Mouse (Mus musculus): ENCODE data around the gene Ccdc182. TPM values are rescaled to one million over a fixed set of nuclear protein-coding genes. Genes with fewer than 3 reads are reported as not detected.

The Ccdc182 gene
- total and polyA plus RNA-seq, 3 experiments: not detected

DNA sequence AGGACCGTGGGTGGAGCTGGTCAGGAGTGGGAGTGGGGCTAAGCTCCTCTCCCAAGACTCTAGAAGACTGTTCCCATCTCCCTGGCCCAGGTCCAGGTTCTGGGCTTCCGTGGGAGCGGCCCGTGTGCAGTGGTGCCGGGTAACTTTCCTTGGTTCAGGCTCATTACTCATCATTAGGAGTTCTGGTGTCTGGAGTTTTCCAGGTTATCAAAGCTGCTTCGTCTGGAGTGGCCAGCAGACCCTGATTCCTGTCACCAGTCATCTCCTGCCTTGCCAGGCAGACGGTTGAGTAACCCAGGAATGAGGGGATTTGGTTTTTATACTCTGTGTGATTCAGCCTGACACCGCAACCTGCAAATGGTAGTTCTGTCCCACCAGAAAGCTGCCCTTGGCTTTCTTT, 7.8 kb upstream of the Ccdc182 start:
- DNase-seq: no peak
- Histone ChIP-seq H3K9ac (ENCODE audit: low read depth, low read length) (no peak overlapping the region), H3K4me3 (no peak overlapping the region), H3K27ac (no peak overlapping the region), H3K79me2 (replicated peaks; ENCODE audit: control insufficient read depth, insufficient read depth, low read length) (no peaks in the 10 kb centered on the region), H3K27me3 (ENCODE audit: control insufficient read depth, insufficient read depth, low read length) (no peaks in the 10 kb centered on the region), H3K4me1 (ENCODE audit: control insufficient read depth, insufficient read depth, low read length) (no peaks in the 10 kb centered on the region), H3K36me3 (ENCODE audit: control insufficient read depth, insufficient read depth, low read length) (no peaks in the 10 kb centered on the region)
- intact Hi-C loops (cut with DNase I): no loop called here
- TF ChIP-seq EP300 (IDR thresholded peaks at IDR 0.05; ENCODE audit: insufficient read depth, low read depth, low read length) (no peak), POLR2A (IDR thresholded peaks at IDR 0.05; ENCODE audit: insufficient read depth, low read depth, low read length) (no peak), CTCF (IDR thresholded peaks at IDR 0.05) (no peak)
- WGBS: 51% methylated on average over 8 of the region's 8 CpGs

DNA sequence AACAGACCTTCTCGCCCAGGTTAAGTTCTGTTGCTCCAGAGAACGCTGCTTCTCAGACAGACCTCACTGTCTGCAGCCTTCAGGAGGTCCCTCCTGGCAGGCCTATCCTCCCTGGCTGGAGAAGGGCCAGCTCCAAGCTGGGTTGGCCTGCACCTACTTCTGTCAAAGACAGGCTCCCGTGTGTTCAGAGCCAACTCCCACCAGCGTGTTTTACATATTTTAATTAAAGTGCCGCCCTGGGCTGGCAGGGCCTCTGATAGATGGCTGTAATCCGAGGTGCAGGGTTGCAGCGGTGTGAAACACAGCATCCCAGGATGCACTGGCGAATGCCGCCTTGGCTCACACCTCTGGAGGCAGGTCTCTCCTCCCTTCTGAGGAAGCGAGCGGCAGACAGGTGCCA, 5.5 kb upstream of the Ccdc182 start:
- no peak for DNase-seq
- H3K4me3 ChIP-seq: no peak overlapping the region
- H3K79me2 ChIP-seq (replicated peaks; ENCODE audit: control insufficient read depth, insufficient read depth, low read length): no peaks in the 10 kb centered on the region
- intact Hi-C loops (cut with DNase I): no loop called here
- H3K36me3 ChIP-seq (ENCODE audit: control insufficient read depth, insufficient read depth, low read length): no peaks in the 10 kb centered on the region
- no peaks in the 10 kb centered on the region; the same call in 1 of the 2 replicates for H3K4me1 ChIP-seq (ENCODE audit: control insufficient read depth, insufficient read depth, low read length)
- 55% methylated on average over 11 of the region's 11 CpGs for WGBS
- no peaks in the 10 kb centered on the region for H3K27me3 ChIP-seq (ENCODE audit: control insufficient read depth, insufficient read depth, low read length)
- no peak for TF ChIP-seq EP300 (IDR thresholded peaks at IDR 0.05; ENCODE audit: insufficient read depth, low read depth, low read length)
- no peak for TF ChIP-seq CTCF (IDR thresholded peaks at IDR 0.05)
- TF ChIP-seq POLR2A (IDR thresholded peaks at IDR 0.05; ENCODE audit: insufficient read depth, low read depth, low read length): no peak
- no peak overlapping the region for H3K9ac ChIP-seq (ENCODE audit: low read depth, low read length)
- H3K27ac ChIP-seq: no peak overlapping the region

DNA sequence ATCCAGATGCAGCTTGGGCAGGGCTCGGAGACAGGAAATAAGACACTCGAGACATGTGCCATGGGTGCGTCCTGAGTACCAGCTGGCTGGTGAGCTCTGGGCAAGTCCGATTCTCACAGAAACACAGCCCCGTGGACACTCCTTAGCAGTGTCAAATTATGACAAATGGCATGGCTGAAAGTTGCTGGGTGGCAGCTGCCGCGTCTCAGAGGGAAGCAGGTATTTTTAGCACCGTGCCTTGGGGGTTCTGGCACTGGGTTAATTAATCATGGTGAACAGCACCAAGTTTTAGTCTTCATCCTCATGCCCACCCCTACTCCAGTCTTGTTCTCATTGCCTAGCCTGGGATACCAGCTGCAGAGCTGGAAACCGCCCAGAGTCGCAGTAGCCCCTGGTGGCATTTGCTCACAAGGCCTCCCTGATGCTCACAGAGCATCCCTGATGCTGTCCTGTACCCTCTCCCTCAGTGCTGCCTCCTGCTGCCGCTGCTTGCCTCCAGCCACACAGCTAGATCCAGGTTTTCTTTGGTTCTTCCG, 5.0 kb upstream of the Ccdc182 start:
- Histone ChIP-seq H3K9ac (ENCODE audit: low read depth, low read length) (no peak overlapping the region), H3K27me3 (ENCODE audit: control insufficient read depth, insufficient read depth, low read length) (no peaks in the 10 kb centered on the region), H3K79me2 (replicated peaks; ENCODE audit: control insufficient read depth, insufficient read depth, low read length) (no peaks in the 10 kb centered on the region), H3K27ac (no peak overlapping the region), H3K4me3 (no peak overlapping the region), H3K36me3 (ENCODE audit: control insufficient read depth, insufficient read depth, low read length) (no peaks in the 10 kb centered on the region), H3K4me1 (ENCODE audit: control insufficient read depth, insufficient read depth, low read length) (no peaks in the 10 kb centered on the region; the same call in 1 of the 2 replicates)
- 57% methylated on average over 12 of the region's 12 CpGs for WGBS
- no peak for DNase-seq
- TF ChIP-seq EP300 (IDR thresholded peaks at IDR 0.05; ENCODE audit: insufficient read depth, low read depth, low read length) (no peak), CTCF (IDR thresholded peaks at IDR 0.05) (0 out of 2 replicates have a peak, but pooled peaks have one; percentile 7), POLR2A (IDR thresholded peaks at IDR 0.05; ENCODE audit: insufficient read depth, low read depth, low read length) (no peak)
- intact Hi-C loops (cut with DNase I): no loop called here

DNA sequence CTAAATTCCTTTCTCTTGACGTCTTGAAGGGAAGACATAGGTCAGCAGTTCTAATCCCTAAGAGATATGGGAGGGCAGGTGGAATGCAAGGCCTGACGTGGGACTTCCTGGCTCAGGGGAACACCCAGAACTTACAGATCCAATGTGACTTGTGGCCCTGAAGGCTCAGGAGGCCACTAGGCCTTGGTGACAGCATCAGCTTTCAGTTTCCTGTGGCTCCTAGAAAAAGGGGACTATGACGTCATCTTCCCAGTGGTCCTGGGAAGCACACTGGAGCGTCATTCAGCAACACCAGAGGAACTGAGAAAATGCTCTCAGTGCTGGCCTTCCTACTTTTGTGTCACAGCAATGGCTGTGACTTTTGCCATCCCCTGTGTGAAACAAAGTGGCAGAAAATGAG, 2.6 kb upstream of the Ccdc182 start:
- Histone ChIP-seq H3K9ac (ENCODE audit: low read depth, low read length) (no peak overlapping the region), H3K27ac (no peak overlapping the region), H3K4me3 (no peak overlapping the region), H3K4me1 (ENCODE audit: control insufficient read depth, insufficient read depth, low read length) (no peaks in the 10 kb centered on the region; the same call in 1 of the 2 replicates), H3K36me3 (ENCODE audit: control insufficient read depth, insufficient read depth, low read length) (no peaks in the 10 kb centered on the region), H3K27me3 (ENCODE audit: control insufficient read depth, insufficient read depth, low read length) (0 out of 2 replicates have a peak, but pooled peaks cover 1% of the 10 kb centered on the region), H3K79me2 (replicated peaks; ENCODE audit: control insufficient read depth, insufficient read depth, low read length) (no peaks in the 10 kb centered on the region)
- intact Hi-C loops (cut with DNase I): loop anchor here (5.0 kb wide), 3 partner anchors 261 to 531 kb away; no protein-coding TSS in a partner anchor
- no peak for DNase-seq
- no peak for TF ChIP-seq EP300 (IDR thresholded peaks at IDR 0.05; ENCODE audit: insufficient read depth, low read depth, low read length)
- no peak for TF ChIP-seq POLR2A (IDR thresholded peaks at IDR 0.05; ENCODE audit: insufficient read depth, low read depth, low read length)
- no peak for TF ChIP-seq CTCF (IDR thresholded peaks at IDR 0.05)
- WGBS: 46% methylated on average over 4 of the region's 4 CpGs

DNA sequence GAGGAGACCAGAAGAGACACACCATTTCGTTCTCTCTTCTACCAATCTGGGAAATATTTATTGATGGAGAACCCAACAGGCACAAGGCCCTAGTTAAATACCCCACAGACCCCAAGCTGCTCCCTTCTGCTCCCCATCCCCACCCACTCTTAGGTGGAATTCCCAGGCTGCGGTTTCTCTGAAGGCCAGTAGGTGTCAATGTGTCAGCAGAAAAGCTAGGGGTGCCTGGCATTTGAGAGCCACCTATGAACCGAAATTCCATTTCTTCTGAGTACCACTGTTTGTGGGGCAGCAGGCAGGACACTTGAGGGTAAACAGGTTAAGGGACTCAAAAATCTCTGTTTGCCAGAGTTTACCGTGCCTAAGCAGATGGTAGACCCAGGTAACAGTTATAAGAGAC, 2.2 kb upstream of the Ccdc182 start:
- Histone ChIP-seq H3K4me1 (ENCODE audit: control insufficient read depth, insufficient read depth, low read length) (no peaks in the 10 kb centered on the region; the same call in 1 of the 2 replicates), H3K79me2 (replicated peaks; ENCODE audit: control insufficient read depth, insufficient read depth, low read length) (no peaks in the 10 kb centered on the region)
- peak in 1 of 2 experiments; percentile 15 for DNase-seq

DNA sequence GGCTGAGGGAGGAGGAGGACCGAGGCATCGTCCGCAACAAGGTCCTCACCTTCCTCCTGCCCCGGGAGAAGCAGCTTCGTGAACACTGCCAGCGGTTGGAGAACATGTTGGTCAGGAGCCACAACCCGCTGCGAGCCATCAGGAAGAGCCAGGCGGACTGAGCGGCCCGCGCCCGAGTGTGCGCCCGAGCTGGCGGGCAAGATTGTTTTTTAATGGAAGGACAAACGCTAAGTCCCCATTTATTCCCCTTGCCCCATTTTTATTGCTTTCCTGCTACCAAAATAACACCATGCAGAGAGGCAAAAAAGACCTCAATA, 494 bp downstream of the Ccdc182 start:
- no peak for DNase-seq
- TF ChIP-seq POLR2A (IDR thresholded peaks at IDR 0.05; ENCODE audit: insufficient read depth, low read depth, low read length) (no peak), EP300 (IDR thresholded peaks at IDR 0.05; ENCODE audit: insufficient read depth, low read depth, low read length) (no peak), CTCF (IDR thresholded peaks at IDR 0.05) (no peak)
- no peaks in the 10 kb centered on the region for H3K36me3 ChIP-seq (ENCODE audit: control insufficient read depth, insufficient read depth, low read length)
- no peak overlapping the region for H3K27ac ChIP-seq
- H3K4me3 ChIP-seq: no peak overlapping the region
- H3K27me3 ChIP-seq (ENCODE audit: control insufficient read depth, insufficient read depth, low read length): 0 out of 2 replicates have a peak, but pooled peaks cover 1% of the 10 kb centered on the region
- no peak overlapping the region for H3K9ac ChIP-seq (ENCODE audit: low read depth, low read length)
- WGBS: 56% methylated on average over 17 of the region's 17 CpGs
- no peaks in the 10 kb centered on the region; the same call in 1 of the 2 replicates for H3K4me1 ChIP-seq (ENCODE audit: control insufficient read depth, insufficient read depth, low read length)
- intact Hi-C loops (cut with DNase I): loop anchor here (5.0 kb wide), 3 partner anchors 258 to 528 kb away; no protein-coding TSS in a partner anchor
- no peaks in the 10 kb centered on the region for H3K79me2 ChIP-seq (replicated peaks; ENCODE audit: control insufficient read depth, insufficient read depth, low read length)

More for the DNA sequence above, 2.2 kb upstream of the Ccdc182 start:
- WGBS: 42% methylated on average over 4 of the region's 4 CpGs
- Histone ChIP-seq H3K27me3 (ENCODE audit: control insufficient read depth, insufficient read depth, low read length) (0 out of 2 replicates have a peak, but pooled peaks cover 1% of the 10 kb centered on the region), H3K4me3 (no peak overlapping the region), H3K36me3 (ENCODE audit: control insufficient read depth, insufficient read depth, low read length) (no peaks in the 10 kb centered on the region), H3K9ac (ENCODE audit: low read depth, low read length) (no peak overlapping the region), H3K27ac (no peak overlapping the region)
- peak; percentile 78 for TF ChIP-seq CTCF (IDR thresholded peaks at IDR 0.05)
- TF ChIP-seq EP300 (IDR thresholded peaks at IDR 0.05; ENCODE audit: insufficient read depth, low read depth, low read length): no peak
- intact Hi-C loops (cut with DNase I): loop anchor here (5.0 kb wide), 3 partner anchors 261 to 531 kb away; no protein-coding TSS in a partner anchor

Measured in heart, adult 2 months (tissue).